In genomic region chr12:81110006-81110405, GRCm38 (mm10) we compare ENCODE assay signal across 12 mouse cellular contexts.
"Had no signal": no experiment of that assay in that cellular context is flagged by ENCODE, and none has a peak within 500 bp of the region (broad histone marks: within the 10 kb centered on the region; RNA-seq: fewer than 3 reads in every experiment).

No protein-coding gene starts in this region.

- H3K4me1 ChIP-seq: kidney, embryonic 15.5 days had no signal

- H3K9ac ChIP-seq: kidney, embryonic 15.5 days; limb, embryonic 15.5 days; liver, embryonic 12.5 days; lung, embryonic 14.5 days; midbrain, embryonic 13.5 days; neural tube, embryonic 15.5 days had no signal

- H3K36me3 ChIP-seq: kidney, embryonic 15.5 days; limb, embryonic 15.5 days; liver, embryonic 12.5 days; midbrain, embryonic 13.5 days; neural tube, embryonic 15.5 days had no signal

- H3K4me2 ChIP-seq: kidney, embryonic 15.5 days; limb, embryonic 15.5 days; liver, embryonic 12.5 days; lung, embryonic 14.5 days; midbrain, embryonic 13.5 days; neural tube, embryonic 15.5 days had no signal

- ATAC-seq: liver, embryonic 12.5 days; midbrain, embryonic 13.5 days had no signal

- H3K9me3 ChIP-seq: kidney, embryonic 15.5 days; limb, embryonic 15.5 days; liver, embryonic 12.5 days; midbrain, embryonic 13.5 days; neural tube, embryonic 15.5 days had no signal

- H3K27ac ChIP-seq: kidney, embryonic 15.5 days; limb, embryonic 15.5 days; liver, embryonic 12.5 days; midbrain, embryonic 13.5 days; neural tube, embryonic 15.5 days; stomach, postnatal 0 days had no signal

- H3K27me3 ChIP-seq: kidney, embryonic 15.5 days; limb, embryonic 15.5 days; liver, embryonic 12.5 days; midbrain, embryonic 13.5 days; neural tube, embryonic 15.5 days had no signal

- DNase-seq: kidney, postnatal 14 days; lung, embryonic 14.5 days; lung, postnatal 10 days; lung, postnatal 4 days; thymus, postnatal 4 days had no signal

- H3K4me3 ChIP-seq: kidney, embryonic 15.5 days; limb, embryonic 15.5 days; liver, embryonic 12.5 days; midbrain, embryonic 13.5 days; myocyte; neural tube, embryonic 15.5 days had no signal
